Mouse (Mus musculus): ENCODE data around the gene Trib2. TPM values are rescaled to one million over a fixed set of nuclear protein-coding genes. Genes with fewer than 3 reads are reported as not detected.

Gene Trib2
- polyA plus RNA-seq, 1 experiment: 0.96 TPM

GRCm38 (mm10) chr12:15815576-15816253 is 1.0 kb downstream of the Trib2 start:
- Histone ChIP-seq H3K79me2 (ENCODE audit: control insufficient read depth, insufficient read depth) (peaks cover 4% of the 10 kb centered on the region), H3K4me2 (ENCODE audit: low read depth) (peak overlapping the region; percentile 89), H3K36me3 (ENCODE audit: control insufficient read depth, insufficient read depth) (no peaks in the 10 kb centered on the region), H3K4me3 (peak overlapping the region; percentile 81), H3K27me3 (ENCODE audit: control insufficient read depth, insufficient read depth, insufficient read length) (no peaks in the 10 kb centered on the region), H3ac (ENCODE audit: control insufficient read depth, insufficient read length) (peak overlapping the region; percentile 61)
- TF ChIP-seq TCF3 (IDR thresholded peaks at IDR 0.05; ENCODE audit: insufficient read length, low read depth) (no peak), TCF12 (IDR thresholded peaks at IDR 0.05; ENCODE audit: insufficient read depth, poor library complexity, severe bottlenecking) (no peak), SRF (IDR thresholded peaks at IDR 0.05; ENCODE audit: control insufficient read depth, insufficient read length, low read depth) (no peak), POLR2AphosphoS2 (IDR thresholded peaks at IDR 0.05; ENCODE audit: insufficient read length, low read depth) (no peak), MAX (IDR thresholded peaks at IDR 0.05; ENCODE audit: low read depth) (no peak), POLR2A (IDR thresholded peaks at IDR 0.05; ENCODE audit: insufficient read length, low read depth) (no peak), MYOG (IDR thresholded peaks at IDR 0.05; ENCODE audit: control insufficient read depth in 1 of 3, insufficient read depth in 1 of 3, insufficient read length in 2 of 3, low read depth in 2 of 3) (no peak), MYOD1 (IDR thresholded peaks at IDR 0.05; ENCODE audit: control insufficient read depth in 1 of 3, insufficient read length in 2 of 3, low read depth in 2 of 3) (no peak), USF1 (IDR thresholded peaks at IDR 0.05; ENCODE audit: low read depth) (no peak), REST (IDR thresholded peaks at IDR 0.05; ENCODE audit: insufficient read depth, insufficient read length) (no peak), CEBPB (IDR thresholded peaks at IDR 0.05; ENCODE audit: insufficient read depth, poor library complexity, severe bottlenecking) (no peak), E2F4 (IDR thresholded peaks at IDR 0.05; ENCODE audit: insufficient read depth) (no peak)

- no peaks in the 10 kb centered on the region for H3K36me3 ChIP-seq (ENCODE audit: control insufficient read depth, insufficient read depth)
- H3ac ChIP-seq (ENCODE audit: control insufficient read depth, insufficient read length): peak overlapping the region; percentile 61
- H3K4me2 ChIP-seq (ENCODE audit: low read depth): peak overlapping the region; percentile 89
- H3K79me2 ChIP-seq (ENCODE audit: control insufficient read depth, insufficient read depth): peaks cover 4% of the 10 kb centered on the region
- no peak for TF ChIP-seq TCF12 (IDR thresholded peaks at IDR 0.05; ENCODE audit: insufficient read depth, poor library complexity, severe bottlenecking)
- no peak for TF ChIP-seq MAX (IDR thresholded peaks at IDR 0.05; ENCODE audit: low read depth)
- no peak for TF ChIP-seq MYOD1 (IDR thresholded peaks at IDR 0.05; ENCODE audit: control insufficient read depth in 1 of 3, insufficient read length in 2 of 3, low read depth in 2 of 3)
- no peak for TF ChIP-seq MYOG (IDR thresholded peaks at IDR 0.05; ENCODE audit: control insufficient read depth in 1 of 3, insufficient read depth in 1 of 3, insufficient read length in 2 of 3, low read depth in 2 of 3)
- no peak for TF ChIP-seq USF1 (IDR thresholded peaks at IDR 0.05; ENCODE audit: low read depth)
- no peak for TF ChIP-seq E2F4 (IDR thresholded peaks at IDR 0.05; ENCODE audit: insufficient read depth)
- no peak for TF ChIP-seq TCF3 (IDR thresholded peaks at IDR 0.05; ENCODE audit: insufficient read length, low read depth)
- TF ChIP-seq POLR2A (IDR thresholded peaks at IDR 0.05; ENCODE audit: insufficient read length, low read depth): no peak
- H3K27me3 ChIP-seq (ENCODE audit: control insufficient read depth, insufficient read depth, insufficient read length): no peaks in the 10 kb centered on the region
- H3K4me3 ChIP-seq: peak overlapping the region; percentile 81
Measured at GRCm38 (mm10) chr12:15815170-15815575, 1.5 kb downstream of the Trib2 start.

GRCm38 (mm10) chr12:15814249-15815081 is 2.3 kb downstream of the Trib2 start:
- Histone ChIP-seq H3K79me2 (ENCODE audit: control insufficient read depth, insufficient read depth) (peaks cover 4% of the 10 kb centered on the region), H3ac (ENCODE audit: control insufficient read depth, insufficient read length) (no peak overlapping the region), H3K4me3 (peak overlapping the region; percentile 81), H3K36me3 (ENCODE audit: control insufficient read depth, insufficient read depth) (no peaks in the 10 kb centered on the region), H3K27me3 (ENCODE audit: control insufficient read depth, insufficient read depth, insufficient read length) (no peaks in the 10 kb centered on the region), H3K4me2 (ENCODE audit: low read depth) (peak overlapping the region; percentile 89)
- no peak for TF ChIP-seq SRF (IDR thresholded peaks at IDR 0.05; ENCODE audit: control insufficient read depth, insufficient read length, low read depth)
- no peak for TF ChIP-seq TCF12 (IDR thresholded peaks at IDR 0.05; ENCODE audit: insufficient read depth, poor library complexity, severe bottlenecking)
- TF ChIP-seq MAX (IDR thresholded peaks at IDR 0.05; ENCODE audit: low read depth): no peak
- TF ChIP-seq USF1 (IDR thresholded peaks at IDR 0.05; ENCODE audit: low read depth): no peak

- peak overlapping the region; percentile 81 for H3K4me3 ChIP-seq
Measured at GRCm38 (mm10) chr12:15813819-15814165, 2.9 kb downstream of the Trib2 start.

More at GRCm38 (mm10) chr12:15813819-15814165, 2.9 kb downstream of the Trib2 start:
- TF ChIP-seq TCF3 (IDR thresholded peaks at IDR 0.05; ENCODE audit: insufficient read length, low read depth): no peak
- no peak for TF ChIP-seq E2F4 (IDR thresholded peaks at IDR 0.05; ENCODE audit: insufficient read depth)
- TF ChIP-seq MAX (IDR thresholded peaks at IDR 0.05; ENCODE audit: low read depth): no peak
- TF ChIP-seq MYOD1 (IDR thresholded peaks at IDR 0.05; ENCODE audit: control insufficient read depth in 1 of 3, insufficient read length in 2 of 3, low read depth in 2 of 3): no peak
- TF ChIP-seq REST (IDR thresholded peaks at IDR 0.05; ENCODE audit: insufficient read depth, insufficient read length): no peak
- TF ChIP-seq MYOG (IDR thresholded peaks at IDR 0.05; ENCODE audit: control insufficient read depth in 1 of 3, insufficient read depth in 1 of 3, insufficient read length in 2 of 3, low read depth in 2 of 3): no peak
- no peak for TF ChIP-seq SRF (IDR thresholded peaks at IDR 0.05; ENCODE audit: control insufficient read depth, insufficient read length, low read depth)
- TF ChIP-seq TCF12 (IDR thresholded peaks at IDR 0.05; ENCODE audit: insufficient read depth, poor library complexity, severe bottlenecking): no peak
- no peak for TF ChIP-seq POLR2A (IDR thresholded peaks at IDR 0.05; ENCODE audit: insufficient read length, low read depth)
- no peak for TF ChIP-seq USF1 (IDR thresholded peaks at IDR 0.05; ENCODE audit: low read depth)
- no peak for TF ChIP-seq CEBPB (IDR thresholded peaks at IDR 0.05; ENCODE audit: insufficient read depth, poor library complexity, severe bottlenecking)
- TF ChIP-seq POLR2AphosphoS2 (IDR thresholded peaks at IDR 0.05; ENCODE audit: insufficient read length, low read depth): no peak
- Histone ChIP-seq H3K27me3 (ENCODE audit: control insufficient read depth, insufficient read depth, insufficient read length) (no peaks in the 10 kb centered on the region), H3K79me2 (ENCODE audit: control insufficient read depth, insufficient read depth) (peaks cover 4% of the 10 kb centered on the region), H3ac (ENCODE audit: control insufficient read depth, insufficient read length) (no peak overlapping the region), H3K4me2 (ENCODE audit: low read depth) (peak overlapping the region; percentile 89), H3K36me3 (ENCODE audit: control insufficient read depth, insufficient read depth) (no peaks in the 10 kb centered on the region)

Measured in myocyte (in vitro differentiated cells).